Mouse (Mus musculus) heart, postnatal 25 days (tissue): Measurements from ENCODE around the gene H3f3a. TPM values are rescaled to one million over a fixed set of nuclear protein-coding genes. Genes with fewer than 3 reads are reported as not detected.

Experiments used
- DNase-seq: peaks from one replicate; pipeline ENCODE4 v3.0.0; 2022; ENCODE audit warnings: low spot score
- intact Hi-C: fragments of 180-260 bp; cut with DNase I; formaldehyde crosslinking; loops from one replicate; pipeline ENCODE4 v1.15.1; 2025
- total RNA-seq, 2 experiments: library from RNA; stranded (reverse); gene quantifications; 2 replicates each; pipeline ENCODE4 v1.2.3; 2021

H3f3a gene
- total RNA-seq, 2 experiments from 2014 or later, result 494 to 517 TPM

GRCm38 (mm10) chr1:180767541-180768333, 46.0 kb downstream of the H3f3a start:
- intact Hi-C loops, result loop anchor here (2.0 kb wide), 1 partner anchor 43 kb away; no protein-coding TSS in a partner anchor
- DNase-seq, result no peak

- no peak for DNase-seq
- intact Hi-C loops, result no loop called here
Observed at GRCm38 (mm10) chr1:180766557-180766956, 47.2 kb downstream of the H3f3a start.

DNA sequence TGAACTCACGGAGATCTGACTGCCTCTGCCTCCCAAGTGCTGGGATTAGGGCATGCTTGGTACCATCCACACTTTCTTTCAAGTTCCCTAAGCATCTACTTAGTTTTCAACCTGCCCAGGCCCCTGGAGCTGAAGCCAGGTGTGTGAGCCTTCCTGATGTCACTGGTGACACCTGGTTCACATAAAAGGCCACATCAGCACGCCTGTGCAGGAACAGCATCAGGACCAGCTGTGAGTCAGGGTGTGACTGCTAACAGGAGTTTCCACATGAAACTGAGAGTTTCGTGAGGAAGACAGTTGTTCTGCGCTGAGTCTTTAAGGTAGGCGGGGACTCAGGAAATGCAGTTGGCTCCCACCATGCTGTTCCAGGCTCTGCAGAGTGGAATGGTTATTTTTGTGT, 48.4 kb downstream of the H3f3a start:
- intact Hi-C loops, result loop anchor here (2.0 kb wide), 1 partner anchor 331 kb away; no protein-coding TSS in a partner anchor
- DNase-seq, result no peak

- peak; percentile 58 for DNase-seq
- intact Hi-C loops, result loop anchor here (1.0 to 2.0 kb wide), 2 partner anchors 44 to 329 kb away; no protein-coding TSS in a partner anchor
Observed at GRCm38 (mm10) chr1:180763828-180764227, 49.9 kb downstream of the H3f3a start.

DNA sequence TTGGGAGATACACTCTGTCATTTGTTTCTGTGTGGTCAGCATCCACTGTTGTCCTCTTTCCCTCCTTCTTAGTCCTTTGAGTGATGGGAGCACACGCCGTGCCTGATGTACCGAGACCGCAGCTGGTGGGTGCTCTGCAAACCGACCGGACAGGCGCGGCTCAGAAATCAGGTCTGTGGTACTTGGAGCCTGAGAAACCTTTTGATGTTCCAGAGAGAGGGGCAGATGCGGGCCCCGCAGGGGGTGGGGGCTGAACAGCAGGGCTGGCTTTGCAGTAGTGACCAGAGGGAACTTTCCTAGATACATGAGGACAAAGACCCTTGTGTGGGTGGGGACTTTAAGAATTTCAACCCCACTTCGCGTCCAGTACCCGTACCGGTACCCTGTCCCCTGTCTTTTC, 50.4 kb downstream of the H3f3a start:
- no peak for DNase-seq
- intact Hi-C loops, result no loop called here

DNA sequence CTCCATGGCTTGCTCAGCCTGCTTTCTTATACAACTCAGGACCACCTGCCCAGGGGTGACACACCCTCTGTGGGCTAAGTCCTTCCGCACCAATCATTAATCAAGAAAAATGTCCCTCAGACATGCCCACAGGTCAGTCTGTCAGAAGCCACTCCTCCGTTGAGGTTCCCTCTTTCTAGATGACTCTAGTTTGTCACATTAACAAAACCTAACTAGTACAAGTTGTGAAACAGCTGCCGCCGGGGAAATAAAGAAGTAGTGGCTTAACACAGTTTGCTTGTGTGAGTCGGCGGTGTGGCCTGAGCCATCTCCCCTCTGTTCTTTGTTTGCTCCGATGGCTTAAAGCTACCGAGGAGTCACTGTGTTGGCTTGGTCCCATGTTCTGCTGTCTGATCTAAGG, 51.1 kb downstream of the H3f3a start:
- intact Hi-C loops, result no loop called here
- DNase-seq, result no peak

DNA sequence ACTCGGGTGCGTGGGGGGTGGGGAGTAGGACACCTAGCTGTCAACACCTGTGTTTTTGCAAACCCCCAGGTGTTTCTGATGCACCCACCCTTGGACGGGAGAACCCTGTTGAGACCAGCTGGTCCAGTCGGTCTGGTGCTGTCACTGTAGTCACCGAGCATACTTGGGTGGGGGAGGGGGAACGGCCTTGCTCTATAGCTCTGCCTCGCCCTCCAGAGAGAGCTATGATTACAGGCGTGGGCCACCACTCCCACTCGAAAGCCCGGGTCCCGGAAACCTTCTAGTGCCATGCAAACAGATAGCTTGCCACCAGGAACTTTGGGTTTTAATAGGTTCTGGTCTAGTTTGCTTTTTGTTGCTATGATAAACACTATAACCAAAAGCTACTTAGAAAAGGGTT, 51.6 kb downstream of the H3f3a start:
- intact Hi-C loops, result no loop called here

GRCm38 (mm10) chr1:180757956-180758520, 55.7 kb downstream of the H3f3a start:
- intact Hi-C loops, result no loop called here
- DNase-seq, result no peak

More for the DNA sequence above, 51.6 kb downstream of the H3f3a start:
- DNase-seq, result no peak

GRCm38 (mm10) chr1:180757252-180757955, 56.3 kb downstream of the H3f3a start:
- intact Hi-C loops, result no loop called here
- no peak for DNase-seq

GRCm38 (mm10) chr1:180756711-180757110, 57.0 kb downstream of the H3f3a start:
- intact Hi-C loops, result no loop called here
- DNase-seq, result no peak

DNA sequence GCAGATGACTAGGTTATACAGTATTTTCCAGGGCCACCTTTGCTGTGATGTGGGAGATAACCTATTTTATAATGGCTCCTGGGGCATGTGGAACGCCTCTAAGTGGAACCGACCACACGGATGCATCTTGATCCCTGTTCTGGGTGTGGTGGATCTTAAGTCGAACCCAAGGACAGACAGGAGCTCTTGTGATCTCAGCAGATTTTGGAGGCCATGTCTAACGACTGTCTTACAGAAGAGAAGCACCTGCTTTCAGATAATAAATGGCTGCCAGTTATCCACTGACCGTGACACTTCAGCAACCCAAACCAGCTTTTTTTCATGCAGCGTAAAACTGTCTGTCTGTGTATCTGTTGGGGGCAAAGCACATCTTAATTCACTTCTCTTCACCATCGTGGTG, 59.4 kb downstream of the H3f3a start:
- intact Hi-C loops, result no loop called here

GRCm38 (mm10) chr1:180752115-180752514, 61.6 kb downstream of the H3f3a start:
- intact Hi-C loops, result no loop called here
- no peak for DNase-seq

More for the DNA sequence above, 59.4 kb downstream of the H3f3a start:
- DNase-seq, result no peak

Other genes starting within 250 kb of the H3f3a start
- gene Parp1, start 245.0 kb downstream of the H3f3a start, total RNA-seq, result 10 to 100 TPM; 58.3 to 62.5 TPM
- 1 to 10 TPM; 2.6 to 2.7 TPM for gene Lin9, start 172.8 kb downstream of the H3f3a start, total RNA-seq
- not detected for gene Mixl1, start 116.9 kb downstream of the H3f3a start, total RNA-seq
- gene Acbd3, start 87.9 kb downstream of the H3f3a start, total RNA-seq, result 10 to 100 TPM; 22.6 to 24.8 TPM
- gene Sde2, start 37.2 kb upstream of the H3f3a start, total RNA-seq, result 10 to 100 TPM; 10.4 to 11.8 TPM
- not detected for gene Lefty2, start 79.2 kb upstream of the H3f3a start, total RNA-seq
- 10 to 100 TPM; 13.0 to 13.8 TPM for gene Pycr2, start 90.3 kb upstream of the H3f3a start, total RNA-seq
- under 1 TPM; 0.17 to 0.94 TPM for gene Lefty1, start 121.1 kb upstream of the H3f3a start, total RNA-seq
- 10 to 100 TPM; 15.1 to 16.3 TPM for gene Tmem63a, start 128.4 kb upstream of the H3f3a start, total RNA-seq
- gene Ephx1, start 207.0 kb upstream of the H3f3a start, total RNA-seq, result 10 to 100 TPM; 22.5 to 40.8 TPM
- not detected for gene 9130409I23Rik, start 237.3 kb upstream of the H3f3a start, total RNA-seq